Mouse (Mus musculus) lung, postnatal 0 days (tissue): Measurements from ENCODE around the gene Gcnt2. TPM values are rescaled to one million over a fixed set of nuclear protein-coding genes. Genes with fewer than 3 reads are reported as not detected.

Experiments
- ATAC-seq: fragments of 200-750 bp; cut with Nextera tagmentation; 2 replicates; pipeline ENCODE4 v1.8.0; 2017; ENCODE audit warnings: moderate library complexity
- DNase-seq: peaks from one replicate; pipeline ENCODE4 v3.0.0-alpha.2; 2016; ENCODE audit warnings: low spot score
- H3K27ac ChIP-seq: fragments of 300-500 bp; sonication (generic); 2 replicates; pipeline ENCODE4 v1.5.1; 2014; ENCODE audit warnings: antibody characterized with exemption, mild to moderate bottlenecking, low read length, mixed read lengths
- H3K27me3 ChIP-seq: fragments of 300-500 bp; sonication (generic); replicated peaks from 2 replicates; pipeline ENCODE4 v1.6.1; 2014; ENCODE audit warnings: low read length, mixed read lengths; ENCODE audit not compliant: insufficient read depth
- H3K36me3 ChIP-seq: fragments of 300-500 bp; sonication (generic); 2 replicates; pipeline ENCODE4 v1.6.1; 2014; ENCODE audit warnings: low read length, mixed read lengths; ENCODE audit not compliant: insufficient read depth
- H3K4me1 ChIP-seq: fragments of 300-500 bp; sonication (generic); 2 replicates; pipeline ENCODE4 v1.6.1; 2014; ENCODE audit warnings: antibody characterized with exemption, low read depth, low read length, mixed read lengths; ENCODE audit not compliant: insufficient read depth
- H3K4me2 ChIP-seq: fragments of 300-500 bp; sonication (generic); replicated peaks from 2 replicates; pipeline ENCODE4 v1.6.1; 2014; ENCODE audit warnings: low read depth, mild to moderate bottlenecking, low read length, moderate library complexity, mixed read lengths
- H3K4me3 ChIP-seq: fragments of 300-500 bp; sonication (generic); 2 replicates; pipeline ENCODE4 v1.5.1; 2014; ENCODE audit warnings: low read depth, low read length
- H3K9ac ChIP-seq: fragments of 300-500 bp; sonication (generic); replicated peaks from 2 replicates; pipeline ENCODE4 v1.6.1; 2014; ENCODE audit warnings: low read depth, mild to moderate bottlenecking
- H3K9me3 ChIP-seq: fragments of 300-500 bp; sonication (generic); 2 replicates; pipeline ENCODE4 v1.6.1; 2016; ENCODE audit warnings: low read length, mixed read lengths
- CTCF ChIP-seq: IDR thresholded peaks from 2 replicates; pipeline ENCODE4 v1.5.1; 2016; ENCODE audit warnings: antibody characterized with exemption, mild to moderate bottlenecking
- EP300 ChIP-seq: IDR thresholded peaks from 2 replicates; pipeline ENCODE4 v1.6.1; 2016; ENCODE audit warnings: antibody characterized with exemption, mild to moderate bottlenecking, control low read depth
- WGBS: fragments of 180-500 bp; shearing (Covaris S2); extraction: QIAGEN DNeasy Blood & Tissue Kit; methylation state at CpG from one replicate; pipeline ENCODE4 v1.1.7; 2014; 5-methylcytosine and 5-hydroxymethylcytosine counted together
- polyA plus RNA-seq: library from polyadenylated mRNA; unstranded; fragments of >200 nt; fragmentation: Nextera tagmentation; extraction: Ambion mirVana; gene quantifications from 2 replicates; pipeline ENCODE4 v1.2.1, GENCODE M21; 2015

The Gcnt2 gene
- polyA plus RNA-seq, 1 experiment from 2014 or later, result 10.9 TPM

DNA sequence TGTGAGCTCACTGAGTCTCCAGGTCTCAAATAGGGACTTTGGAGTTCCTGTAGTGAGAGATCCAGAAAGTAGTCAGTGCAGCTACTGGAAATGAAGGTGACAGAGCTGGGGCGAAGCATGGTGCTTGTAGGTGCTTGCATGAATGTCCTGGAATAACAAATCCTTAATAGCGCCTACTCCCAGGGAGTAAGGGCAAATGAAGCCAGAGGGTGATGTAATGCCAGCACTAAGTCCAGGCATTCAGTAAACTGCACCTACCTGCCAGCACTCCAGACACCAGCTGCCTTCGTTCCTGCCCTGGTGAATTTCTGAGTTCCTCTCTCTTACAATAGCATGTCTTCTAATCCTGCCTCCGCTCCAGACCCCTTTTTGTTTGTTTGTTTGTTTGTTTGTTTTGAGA, 39.1 kb downstream of the Gcnt2 start:
- Histone ChIP-seq H3K4me3 (no peak overlapping the region), H3K4me1 (peaks cover 5% of the 10 kb centered on the region; the same call in 1 of the 2 replicates), H3K9me3 (no peaks in the 10 kb centered on the region), H3K27ac (no peak overlapping the region), H3K9ac (no peak overlapping the region), H3K27me3 (no peaks in the 10 kb centered on the region), H3K36me3 (no peaks in the 10 kb centered on the region), H3K4me2 (no peak overlapping the region)
- WGBS, result 86% methylated on average over 4 of the region's 4 CpGs
- ATAC-seq (no peak), DNase-seq (no peak)
- TF ChIP-seq CTCF (no peak), EP300 (no peak)

DNA sequence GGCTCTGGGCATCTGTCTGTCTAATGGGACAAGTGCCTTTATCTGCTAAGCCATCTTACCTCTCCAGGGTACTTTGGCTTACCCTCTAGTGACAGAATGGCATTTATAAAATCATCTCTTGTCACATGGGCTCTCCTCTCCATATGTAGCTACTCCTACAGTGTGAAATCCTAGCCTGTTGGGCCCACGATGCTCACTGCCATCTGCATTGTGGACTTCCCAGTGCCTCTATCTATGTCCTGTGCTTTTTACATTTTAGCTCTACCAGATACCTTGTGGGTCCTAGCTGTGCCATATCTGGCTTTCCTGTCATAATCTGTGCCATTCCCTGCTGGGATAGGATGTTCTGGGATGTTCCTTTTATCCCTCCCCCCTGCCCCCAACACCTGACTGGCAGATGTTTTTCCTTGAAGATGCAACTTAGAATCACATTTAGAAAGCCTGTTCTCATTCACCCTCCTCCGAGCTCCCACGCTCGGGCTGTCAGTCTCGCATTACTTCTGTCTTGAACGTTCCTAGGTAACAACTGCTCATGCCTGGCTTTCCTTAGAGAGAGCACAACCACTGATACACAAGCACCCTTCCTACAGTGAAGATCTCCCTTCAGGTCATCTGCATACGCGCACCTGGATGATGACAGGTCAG, 39.9 kb downstream of the Gcnt2 start:
- no peak overlapping the region for H3K27ac ChIP-seq
- no peak overlapping the region for H3K4me2 ChIP-seq
- H3K27me3 ChIP-seq, result no peaks in the 10 kb centered on the region
- no peaks in the 10 kb centered on the region for H3K9me3 ChIP-seq
- no peak for DNase-seq
- TF ChIP-seq EP300 (no peak), CTCF (no peak)
- H3K36me3 ChIP-seq, result no peaks in the 10 kb centered on the region
- peaks cover 5% of the 10 kb centered on the region; the same call in 1 of the 2 replicates for H3K4me1 ChIP-seq
- no peak for ATAC-seq
- no peak overlapping the region for H3K9ac ChIP-seq
- WGBS, result 81% methylated on average over 8 of the region's 8 CpGs
- H3K4me3 ChIP-seq, result no peak overlapping the region

DNA sequence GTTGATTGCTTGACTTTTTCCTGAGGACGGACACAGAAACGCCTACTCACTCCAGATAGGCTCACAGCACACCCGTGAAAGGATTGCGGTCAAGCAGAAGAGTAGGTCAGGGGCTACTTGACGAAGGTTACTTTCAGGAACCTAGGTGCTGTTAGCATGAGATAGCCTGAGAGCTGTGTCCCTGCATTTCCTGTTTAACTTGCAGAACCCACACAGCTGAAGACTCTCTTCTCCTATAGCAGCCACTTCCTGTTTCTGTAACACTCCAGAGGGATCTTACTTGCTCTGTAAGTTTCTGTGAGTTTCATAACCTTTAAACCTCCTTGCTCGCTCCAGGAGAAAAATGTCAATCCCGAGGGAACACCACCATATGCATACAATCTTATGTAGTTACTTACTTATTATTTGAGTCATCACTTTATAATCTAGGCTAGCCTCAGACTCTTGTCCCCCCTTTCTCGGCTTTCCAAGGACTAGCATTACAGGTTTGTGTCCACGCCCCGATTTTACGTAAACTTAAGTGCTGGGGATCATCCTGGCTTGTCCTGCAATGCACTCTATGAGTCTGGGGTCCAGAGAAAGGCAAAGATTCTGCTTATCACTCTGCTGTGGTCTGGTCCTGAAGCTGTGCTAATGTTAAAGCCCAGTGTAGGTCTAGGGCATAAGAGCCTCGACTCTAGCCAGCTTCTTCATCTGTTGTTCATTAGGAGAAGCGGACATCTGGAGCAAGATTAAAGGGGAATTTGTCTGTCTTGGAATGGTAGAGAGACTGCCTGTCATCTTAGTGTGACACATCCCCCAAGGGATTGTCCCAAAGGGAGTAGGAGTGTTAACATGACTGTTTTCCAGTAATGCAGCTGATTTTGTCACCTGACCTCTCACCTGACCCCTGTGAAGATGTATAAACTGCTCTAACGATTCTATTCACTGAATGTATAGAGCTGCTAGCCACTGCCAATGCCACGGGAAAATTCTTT, 40.7 kb downstream of the Gcnt2 start:
- ATAC-seq (peak; percentile 40), DNase-seq (peak; percentile 51)
- TF ChIP-seq EP300 (no peak), CTCF (no peak)
- 62% methylated on average over 15 of the region's 15 CpGs for WGBS
- no peak overlapping the region for H3K27ac ChIP-seq
- H3K4me1 ChIP-seq, result peaks cover 5% of the 10 kb centered on the region; the same call in 1 of the 2 replicates
- no peak overlapping the region for H3K4me3 ChIP-seq
- H3K9me3 ChIP-seq, result no peaks in the 10 kb centered on the region
- H3K9ac ChIP-seq, result no peak overlapping the region
- H3K4me2 ChIP-seq, result no peak overlapping the region
- H3K36me3 ChIP-seq, result no peaks in the 10 kb centered on the region
- H3K27me3 ChIP-seq, result no peaks in the 10 kb centered on the region

DNA sequence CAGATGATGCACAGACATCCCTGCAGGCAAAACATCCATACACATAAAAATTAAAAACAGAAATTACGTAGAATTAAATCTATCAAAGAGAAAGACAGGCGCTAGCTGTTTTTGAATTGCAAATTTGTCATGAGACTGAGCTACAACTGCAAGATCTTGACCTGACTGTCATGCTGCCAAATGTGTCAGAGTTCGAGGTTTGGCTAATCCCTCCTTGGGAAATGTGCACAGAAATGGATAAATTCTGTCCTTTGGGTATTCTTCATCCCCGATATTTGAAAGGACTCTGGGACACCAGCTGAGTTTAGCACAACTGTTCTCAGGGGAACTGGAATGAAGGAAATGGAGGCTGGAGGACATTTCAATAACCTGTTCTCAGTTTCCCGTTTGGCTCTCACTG, 41.7 kb downstream of the Gcnt2 start:
- ATAC-seq (no peak), DNase-seq (no peak)
- Histone ChIP-seq H3K27ac (no peak overlapping the region), H3K27me3 (no peaks in the 10 kb centered on the region), H3K4me1 (peaks cover 5% of the 10 kb centered on the region; the same call in 1 of the 2 replicates), H3K36me3 (no peaks in the 10 kb centered on the region), H3K4me3 (no peak overlapping the region), H3K4me2 (no peak overlapping the region), H3K9me3 (no peaks in the 10 kb centered on the region), H3K9ac (no peak overlapping the region)
- no peak for TF ChIP-seq EP300
- TF ChIP-seq CTCF, result no peak
- WGBS, result 77% methylated on average over 5 of the region's 5 CpGs

DNA sequence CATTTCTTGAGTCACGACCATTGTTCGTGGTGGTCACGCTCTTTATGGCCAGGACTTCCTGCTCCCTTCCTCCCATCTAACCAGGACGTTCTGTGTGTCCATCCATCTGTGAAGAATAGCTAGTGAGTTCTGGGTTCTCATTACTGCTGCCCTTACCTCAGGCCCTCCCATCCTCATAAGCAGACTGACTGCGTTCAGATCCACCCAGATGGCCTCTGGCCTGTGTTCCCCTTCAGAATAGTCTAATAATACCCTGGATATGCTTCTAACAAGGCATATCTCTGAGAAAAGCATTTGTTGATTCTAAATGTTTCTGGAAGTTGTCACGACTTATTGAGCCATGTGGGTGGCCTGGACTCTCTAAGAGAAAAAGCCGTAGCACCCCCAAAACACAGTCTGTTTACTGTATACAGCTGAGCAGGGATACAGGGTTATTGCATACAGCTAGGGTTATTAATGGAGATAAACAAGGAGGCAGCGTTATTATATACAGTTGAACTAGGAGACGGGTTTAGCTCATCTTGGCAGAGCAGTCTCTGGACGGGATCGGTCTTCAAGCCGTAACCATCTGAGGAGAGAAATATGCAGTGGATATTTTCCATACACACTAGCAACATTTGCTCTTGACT, 42.4 kb downstream of the Gcnt2 start:
- DNase-seq, result no peak
- ATAC-seq, result no peak
- H3K4me3 ChIP-seq, result no peak overlapping the region
- H3K27me3 ChIP-seq, result no peaks in the 10 kb centered on the region
- H3K4me1 ChIP-seq, result peaks cover 5% of the 10 kb centered on the region; the same call in 1 of the 2 replicates
- TF ChIP-seq CTCF (no peak), EP300 (no peak)
- no peaks in the 10 kb centered on the region for H3K36me3 ChIP-seq
- no peak overlapping the region for H3K9ac ChIP-seq
- 55% methylated on average over 12 of the region's 12 CpGs for WGBS
- H3K9me3 ChIP-seq, result no peaks in the 10 kb centered on the region
- H3K27ac ChIP-seq, result no peak overlapping the region
- H3K4me2 ChIP-seq, result no peak overlapping the region

DNA sequence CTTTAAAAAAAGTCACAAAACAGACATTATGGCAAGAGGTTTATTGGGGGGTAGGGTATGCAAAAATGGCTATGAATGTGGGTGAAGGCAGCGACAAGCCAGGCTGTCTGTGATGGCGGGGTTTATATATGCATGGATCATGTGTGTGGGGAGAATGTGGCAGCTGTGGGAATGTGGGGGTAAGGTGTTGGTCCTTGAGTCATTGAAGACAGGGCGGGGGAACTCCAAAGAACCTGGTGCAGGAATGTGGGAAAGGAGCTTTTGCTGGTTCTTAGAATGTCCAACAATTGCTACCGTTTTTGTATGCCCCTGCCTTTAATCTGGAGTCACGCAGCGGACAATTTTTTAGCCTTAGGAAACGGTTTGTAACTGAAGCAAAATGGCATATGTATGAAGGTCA, 44.5 kb downstream of the Gcnt2 start:
- H3K4me3 ChIP-seq, result no peak overlapping the region
- no peaks in the 10 kb centered on the region for H3K9me3 ChIP-seq
- 81% methylated on average over 7 of the region's 7 CpGs for WGBS
- DNase-seq, result no peak
- no peak overlapping the region for H3K4me2 ChIP-seq
- no peaks in the 10 kb centered on the region for H3K36me3 ChIP-seq
- no peak overlapping the region for H3K27ac ChIP-seq
- H3K27me3 ChIP-seq, result no peaks in the 10 kb centered on the region
- H3K9ac ChIP-seq, result no peak overlapping the region
- TF ChIP-seq CTCF (no peak), EP300 (no peak)
- H3K4me1 ChIP-seq, result peaks cover 5% of the 10 kb centered on the region; the same call in 1 of the 2 replicates
- no peak for ATAC-seq
